Mouse (Mus musculus) lung, adult 2 months (tissue): ENCODE data around the gene Cstad.

Experiments
- CTCF ChIP-seq: fragments of 200-500 bp; IDR thresholded peaks from 2 replicates; pipeline ENCODE4 v1.5.1; 2011; ENCODE audit warnings: mild to moderate bottlenecking, low read length, control low read depth; ENCODE audit not compliant: insufficient read depth
- POLR2A ChIP-seq: fragments of 200-500 bp; IDR thresholded peaks from 2 replicates; pipeline ENCODE4 v1.6.1; 2011; ENCODE audit warnings: low read depth, mild to moderate bottlenecking, control low read depth, low read length, borderline replicate concordance; ENCODE audit errors: extremely low read depth

GRCm38 (mm10) chr2:30627338-30627737, 32.5 kb downstream of the Cstad start:
- TF ChIP-seq POLR2A (no peak), CTCF (no peak)
